In the genomic region with DNA sequence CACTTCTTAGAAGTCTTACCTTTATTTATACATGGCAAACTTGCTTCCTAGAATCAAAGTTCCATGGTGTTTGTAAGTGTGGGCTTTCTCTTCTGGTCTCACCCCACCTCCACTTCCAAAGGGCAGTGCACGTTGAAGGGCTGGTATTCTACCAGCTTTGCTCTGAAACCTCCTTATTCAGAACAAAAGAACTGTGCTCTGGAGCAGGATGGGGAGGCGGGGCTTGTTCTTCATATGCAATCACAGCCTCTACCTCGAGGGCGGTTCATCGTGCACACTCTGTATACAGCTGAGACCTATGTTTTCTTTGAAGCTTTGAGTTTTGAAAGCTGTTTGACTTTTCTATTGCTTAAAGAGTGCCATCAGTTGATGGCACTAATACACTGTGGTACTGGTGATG, we compare ENCODE assay signal across 28 mouse cellular contexts.
DNase-seq lines count a peak whose midpoint lies in the region; ATAC-seq lines count a peak whose summit lies in the region.
"Had no signal": no experiment of that assay in that cellular context is flagged by ENCODE, and none has a peak within 500 bp of the region (broad histone marks: within the 10 kb centered on the region; RNA-seq: fewer than 3 reads in every experiment).

No protein-coding gene starts in this region.

- no peak overlapping the region for H3K4me3 ChIP-seq in embryonic facial prominence, embryonic 14.5 days (ENCODE audit: low read depth, low read length)
- H3K4me3 ChIP-seq in embryonic facial prominence, embryonic 10.5 days, result no peak overlapping the region
- H3K4me3 ChIP-seq in lung, embryonic 15.5 days, result no peak overlapping the region
- no peak overlapping the region for H3K4me3 ChIP-seq in stomach, embryonic 14.5 days (ENCODE audit: low read depth, low read length)
- H3K4me3 ChIP-seq: embryonic facial prominence, embryonic 13.5 days; erythroblast, embryonic 14.5 days; forebrain, embryonic 12.5 days; heart, embryonic 10.5 days; heart, embryonic 15.5 days; kidney, embryonic 15.5 days; liver, embryonic 13.5 days; midbrain, embryonic 10.5 days; neural tube, embryonic 13.5 days had no signal

- peaks cover 7% of the 10 kb centered on the region; the same call in 1 of the 2 replicates for H3K4me1 ChIP-seq in embryonic facial prominence, embryonic 14.5 days (ENCODE audit: control insufficient read depth, insufficient read depth, low read length)
- H3K4me1 ChIP-seq in embryonic facial prominence, embryonic 10.5 days, result peaks cover 14% of the 10 kb centered on the region
- H3K4me1 ChIP-seq in lung, embryonic 15.5 days, result no peaks in the 10 kb centered on the region
- peaks cover 13% of the 10 kb centered on the region for H3K4me1 ChIP-seq in stomach, embryonic 14.5 days (ENCODE audit: control insufficient read depth, insufficient read depth, low read length)
- H3K4me1 ChIP-seq: heart, embryonic 10.5 days; liver, embryonic 13.5 days had no signal

- H3K27me3 ChIP-seq in embryonic facial prominence, embryonic 14.5 days (replicated peaks; ENCODE audit: control insufficient read depth, insufficient read depth, low read length), result no peaks in the 10 kb centered on the region
- no peaks in the 10 kb centered on the region for H3K27me3 ChIP-seq in embryonic facial prominence, embryonic 10.5 days (replicated peaks; ENCODE audit: low read depth, poor library complexity, severe bottlenecking)
- no peaks in the 10 kb centered on the region for H3K27me3 ChIP-seq in lung, embryonic 15.5 days
- H3K27me3 ChIP-seq in stomach, embryonic 14.5 days (ENCODE audit: control insufficient read depth, insufficient read depth, low read length), result no peaks in the 10 kb centered on the region
- H3K27me3 ChIP-seq: embryonic facial prominence, embryonic 13.5 days; heart, embryonic 15.5 days; kidney, embryonic 15.5 days; liver, embryonic 13.5 days; neural tube, embryonic 13.5 days had no signal

- H3K9ac ChIP-seq in embryonic facial prominence, embryonic 14.5 days (ENCODE audit: low read depth, low read length), result no peak overlapping the region
- no peak overlapping the region for H3K9ac ChIP-seq in lung, embryonic 15.5 days
- H3K9ac ChIP-seq in stomach, embryonic 14.5 days (replicated peaks; ENCODE audit: low read depth, low read length), result no peak overlapping the region
- H3K9ac ChIP-seq: embryonic facial prominence, embryonic 13.5 days; forebrain, embryonic 12.5 days; forebrain, postnatal 0 days; heart, embryonic 15.5 days; kidney, embryonic 15.5 days; liver, embryonic 13.5 days; neural tube, embryonic 13.5 days had no signal

- WGBS in embryonic facial prominence, embryonic 14.5 days, result 55% methylated on average over 5 of the region's 5 CpGs
- 53% methylated on average over 5 of the region's 5 CpGs for WGBS in embryonic facial prominence, embryonic 10.5 days
- 42% methylated on average over 5 of the region's 5 CpGs for WGBS in lung, embryonic 15.5 days
- WGBS in stomach, embryonic 14.5 days, result 38% methylated on average over 5 of the region's 5 CpGs

- H3K4me2 ChIP-seq in embryonic facial prominence, embryonic 14.5 days (ENCODE audit: low read depth, low read length), result no peak overlapping the region
- H3K4me2 ChIP-seq in lung, embryonic 15.5 days, result no peak overlapping the region
- H3K4me2 ChIP-seq in stomach, embryonic 14.5 days (replicated peaks; ENCODE audit: low read depth, low read length), result no peak overlapping the region
- H3K4me2 ChIP-seq: embryonic facial prominence, embryonic 13.5 days; forebrain, embryonic 12.5 days; heart, embryonic 15.5 days; kidney, embryonic 15.5 days; liver, embryonic 13.5 days; neural tube, embryonic 13.5 days had no signal

- DNase-seq in embryonic facial prominence, embryonic 14.5 days (ENCODE audit: low spot score), result no peak
- DNase-seq in embryonic facial prominence, embryonic 10.5 days (ENCODE audit: low spot score), result no peak
- no peak for DNase-seq in lung, postnatal 36 days
- DNase-seq in ES-CJ7 (ENCODE audit: low read depth, low spot score), result peak; percentile 59
- DNase-seq in Muller cell, postnatal 12 days (ENCODE audit: inconsistent ontology term), result no peak
- DNase-seq in yolk sac, embryonic 10.5 days (ENCODE audit: low spot score), result no peak
- DNase-seq: adrenal gland, postnatal 10 days; cerebellum, adult 8-10 months; cerebellum, postnatal 25 days; forebrain, postnatal 0 days; gastrocnemius, postnatal 10 days; heart, postnatal 36 days; kidney, adult 18-20 months; kidney, postnatal 25 days; liver, embryonic 13.5 days; lung, adult 2 months; right cerebral cortex, postnatal 4 days had no signal

- 0 out of 2 replicates have a peak, but pooled peaks have one; percentile 41 for ATAC-seq in embryonic facial prominence, embryonic 14.5 days (ENCODE audit: low read depth)
- no peak for ATAC-seq in lung, embryonic 15.5 days (ENCODE audit: borderline replicate concordance, extremely low read depth, low FRiP score, low TSS enrichment)
- peak; percentile 37; the same call in 1 of the 2 replicates for ATAC-seq in stomach, embryonic 14.5 days (ENCODE audit: insufficient number of reproducible peaks, insufficient read depth, low FRiP score, low read depth)
- ATAC-seq: hindbrain, embryonic 16.5 days had no signal

- no peak overlapping the region for H3K27ac ChIP-seq in embryonic facial prominence, embryonic 14.5 days (replicated peaks; ENCODE audit: low read depth, low read length)
- H3K27ac ChIP-seq in embryonic facial prominence, embryonic 10.5 days (replicated peaks), result no peak overlapping the region
- 0 out of 2 replicates have a peak overlapping the region, but pooled peaks have one; percentile 11 for H3K27ac ChIP-seq in lung, embryonic 15.5 days
- no peak overlapping the region for H3K27ac ChIP-seq in stomach, embryonic 14.5 days (ENCODE audit: low read length)
- H3K27ac ChIP-seq: embryonic facial prominence, embryonic 13.5 days; forebrain, embryonic 12.5 days; heart, embryonic 10.5 days; heart, embryonic 15.5 days; kidney, embryonic 15.5 days; liver, embryonic 13.5 days; midbrain, embryonic 10.5 days; neural tube, embryonic 13.5 days had no signal

- H3K36me3 ChIP-seq in embryonic facial prominence, embryonic 14.5 days (ENCODE audit: control insufficient read depth, insufficient read depth, low read length), result no peaks in the 10 kb centered on the region
- H3K36me3 ChIP-seq in embryonic facial prominence, embryonic 10.5 days (replicated peaks), result 0 out of 2 replicates have a peak, but pooled peaks cover 7% of the 10 kb centered on the region
- H3K36me3 ChIP-seq in lung, embryonic 15.5 days, result no peaks in the 10 kb centered on the region
- H3K36me3 ChIP-seq in stomach, embryonic 14.5 days (ENCODE audit: control insufficient read depth, insufficient read depth, low read length), result no peaks in the 10 kb centered on the region
- H3K36me3 ChIP-seq: forebrain, embryonic 12.5 days; heart, embryonic 10.5 days; heart, embryonic 15.5 days; liver, embryonic 13.5 days; neural tube, embryonic 13.5 days had no signal

- H3K9me3 ChIP-seq in embryonic facial prominence, embryonic 14.5 days (ENCODE audit: control insufficient read depth, low read length), result no peaks in the 10 kb centered on the region
- H3K9me3 ChIP-seq in embryonic facial prominence, embryonic 10.5 days, result no peaks in the 10 kb centered on the region
- H3K9me3 ChIP-seq in lung, embryonic 15.5 days, result no peaks in the 10 kb centered on the region
- H3K9me3 ChIP-seq in stomach, embryonic 14.5 days (ENCODE audit: control insufficient read depth, low read depth, low read length), result no peaks in the 10 kb centered on the region
- H3K9me3 ChIP-seq: embryonic facial prominence, embryonic 13.5 days; forebrain, embryonic 12.5 days; heart, embryonic 10.5 days; heart, embryonic 15.5 days; kidney, embryonic 15.5 days; liver, embryonic 13.5 days; midbrain, embryonic 10.5 days; neural tube, embryonic 13.5 days had no signal
